Mouse (Mus musculus): ENCODE data around the gene Gm11634. TPM values are rescaled to one million over a fixed set of nuclear protein-coding genes. Genes with fewer than 3 reads are reported as not detected.

Gm11634 gene
- polyA plus RNA-seq, 1 experiment from 2014 or later: not detected

- no peak overlapping the region for H3K27ac ChIP-seq (replicated peaks)
- H3K4me2 ChIP-seq: no peak overlapping the region
- H3K4me3 ChIP-seq: no peak overlapping the region
- ATAC-seq (ENCODE audit: low FRiP score, low read depth): no peak
- H3K27me3 ChIP-seq: no peaks in the 10 kb centered on the region
- H3K4me1 ChIP-seq (replicated peaks): peaks cover 13% of the 10 kb centered on the region
- no peaks in the 10 kb centered on the region for H3K36me3 ChIP-seq
- no peaks in the 10 kb centered on the region for H3K9me3 ChIP-seq
- H3K9ac ChIP-seq: no peak overlapping the region
Measured at GRCm38 (mm10) chr11:101548526-101548925, 50.5 kb downstream of the Gm11634 start.

GRCm38 (mm10) chr11:101544132-101544531 is 54.9 kb downstream of the Gm11634 start:
- no peak for ATAC-seq (ENCODE audit: low FRiP score, low read depth)
- 86% methylated on average over 1 of the region's 1 CpGs for WGBS

More at GRCm38 (mm10) chr11:101544132-101544531, 54.9 kb downstream of the Gm11634 start:
- Histone ChIP-seq H3K36me3 (no peaks in the 10 kb centered on the region), H3K9ac (no peak overlapping the region), H3K27me3 (no peaks in the 10 kb centered on the region), H3K4me2 (no peak overlapping the region), H3K4me1 (replicated peaks) (no peaks in the 10 kb centered on the region), H3K4me3 (no peak overlapping the region), H3K9me3 (no peaks in the 10 kb centered on the region), H3K27ac (replicated peaks) (no peak overlapping the region)

Other genes starting within 250 kb of the Gm11634 start
- gene G6pc, start 231.7 kb downstream of the Gm11634 start, polyA plus RNA-seq (2015; fragmentation: Nextera tagmentation; extraction: Ambion mirVana): not detected in 2 replicates
- 88.8 and 92.0 TPM in 2 replicates for gene Aarsd1, start 181.6 kb downstream of the Gm11634 start, polyA plus RNA-seq (2015; fragmentation: Nextera tagmentation; extraction: Ambion mirVana)
- gene Gm27029, start 174.5 kb downstream of the Gm11634 start, polyA plus RNA-seq (2015; fragmentation: Nextera tagmentation; extraction: Ambion mirVana): 7.2 and 7.9 TPM in 2 replicates
- gene Rundc1, start 174.2 kb downstream of the Gm11634 start, polyA plus RNA-seq (2015; fragmentation: Nextera tagmentation; extraction: Ambion mirVana): 32.0 and 33.2 TPM in 2 replicates
- 3.0 and 4.0 TPM in 2 replicates for gene Ptges3l, start 173.9 kb downstream of the Gm11634 start, polyA plus RNA-seq (2015; fragmentation: Nextera tagmentation; extraction: Ambion mirVana)
- 228 and 230 TPM in 2 replicates for gene Rpl27, start 157.0 kb downstream of the Gm11634 start, polyA plus RNA-seq (2015; fragmentation: Nextera tagmentation; extraction: Ambion mirVana)
- gene Ifi35, start 150.8 kb downstream of the Gm11634 start, polyA plus RNA-seq (2015; fragmentation: Nextera tagmentation; extraction: Ambion mirVana): 4.3 and 5.2 TPM in 2 replicates
- gene Rnd2, start 134.3 kb downstream of the Gm11634 start, polyA plus RNA-seq (2015; fragmentation: Nextera tagmentation; extraction: Ambion mirVana): 85.3 and 86.0 TPM in 2 replicates
- gene Vat1, start 133.0 kb downstream of the Gm11634 start, polyA plus RNA-seq (2015; fragmentation: Nextera tagmentation; extraction: Ambion mirVana): 123 and 135 TPM in 2 replicates
- gene Brca1, start 47.3 kb downstream of the Gm11634 start, polyA plus RNA-seq (2015; fragmentation: Nextera tagmentation; extraction: Ambion mirVana): 2.8 and 3.0 TPM in 2 replicates
- gene Nbr1, start 47.1 kb downstream of the Gm11634 start, polyA plus RNA-seq (2015; fragmentation: Nextera tagmentation; extraction: Ambion mirVana): 87.6 and 92.4 TPM in 2 replicates
- 5.0 and 5.3 TPM in 2 replicates for gene Tmem106a, start 17.0 kb downstream of the Gm11634 start, polyA plus RNA-seq (2015; fragmentation: Nextera tagmentation; extraction: Ambion mirVana)
- gene Rdm1, start 27.9 kb upstream of the Gm11634 start, polyA plus RNA-seq (2015; fragmentation: Nextera tagmentation; extraction: Ambion mirVana): 17.9 and 19.8 TPM in 2 replicates
- 5.6 and 7.6 TPM in 2 replicates for gene Arl4d, start 66.3 kb upstream of the Gm11634 start, polyA plus RNA-seq (2015; fragmentation: Nextera tagmentation; extraction: Ambion mirVana)
- gene Dhx8, start 133.7 kb upstream of the Gm11634 start, polyA plus RNA-seq (2015; fragmentation: Nextera tagmentation; extraction: Ambion mirVana): 28.8 and 29.2 TPM in 2 replicates
- gene Etv4, start 186.1 kb upstream of the Gm11634 start, polyA plus RNA-seq (2015; fragmentation: Nextera tagmentation; extraction: Ambion mirVana): 14.4 and 21.3 TPM in 2 replicates

Data from hindbrain, embryonic 15.5 days (tissue).